Mouse (Mus musculus): Measurements from ENCODE around the gene Degs2. TPM values are rescaled to one million over a fixed set of nuclear protein-coding genes. Genes with fewer than 3 reads are reported as not detected.

Gene Degs2
- total and polyA plus RNA-seq, 3 experiments: 0.50 to 1.00 (median 0.55) TPM

DNA sequence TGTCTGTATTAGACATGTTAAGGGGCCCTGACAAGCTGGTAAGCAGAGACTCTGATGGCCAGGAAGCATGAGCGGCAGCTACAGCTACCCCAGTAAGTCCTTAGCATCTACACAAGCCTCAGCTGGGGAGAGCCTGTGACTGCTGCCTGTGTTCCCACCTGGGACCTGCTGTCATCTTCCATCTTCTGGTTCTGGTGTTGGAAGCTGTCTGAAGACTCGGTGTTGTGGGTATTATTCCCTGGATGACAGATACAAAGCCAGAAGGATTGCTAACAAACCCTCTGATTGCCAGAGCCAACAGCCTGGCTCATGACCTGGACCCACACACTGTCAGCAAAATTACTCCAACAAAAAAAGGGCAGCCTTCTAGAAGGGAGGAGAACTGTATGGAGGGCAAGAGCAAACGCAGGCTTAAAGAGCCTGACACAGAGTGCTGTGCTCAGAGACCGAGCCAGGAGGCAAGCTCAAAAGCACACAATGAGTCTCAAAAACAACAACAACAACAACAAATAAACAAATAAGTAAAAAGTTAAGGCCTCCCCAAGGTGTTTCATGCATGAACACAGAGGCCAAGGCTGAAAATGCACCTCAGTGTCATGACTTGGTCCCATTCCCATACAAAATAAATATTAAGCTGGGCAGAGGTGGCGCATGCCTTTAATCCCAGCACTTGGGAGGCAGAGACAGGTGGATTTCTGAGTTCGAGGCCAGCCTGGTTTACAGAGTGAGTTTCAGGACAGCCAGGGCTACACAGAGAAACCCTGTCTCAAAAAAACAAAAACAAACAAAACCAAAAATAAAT lies 8.1 kb upstream of the Degs2 start:
- Histone ChIP-seq H3K27me3 (ENCODE audit: control insufficient read depth, insufficient read depth, low read length) (no peaks in the 10 kb centered on the region), H3K9ac (ENCODE audit: low read depth, low read length) (no peak overlapping the region), H3K36me3 (ENCODE audit: control insufficient read depth, insufficient read depth, low read length) (no peaks in the 10 kb centered on the region), H3K4me1 (ENCODE audit: control insufficient read depth, insufficient read depth, low read length) (no peaks in the 10 kb centered on the region), H3K4me3 (no peak overlapping the region), H3K27ac (no peak overlapping the region), H3K79me2 (replicated peaks; ENCODE audit: control insufficient read depth, insufficient read depth, low read length) (no peaks in the 10 kb centered on the region)
- 87% methylated on average over 6 of the region's 6 CpGs for WGBS
- DNase-seq: peak in 1 of 2 experiments; percentile 6
- TF ChIP-seq EP300 (IDR thresholded peaks at IDR 0.05; ENCODE audit: insufficient read depth, low read depth, low read length) (no peak), POLR2A (IDR thresholded peaks at IDR 0.05; ENCODE audit: insufficient read depth, low read depth, low read length) (no peak), CTCF (IDR thresholded peaks at IDR 0.05) (no peak)
- intact Hi-C loops (cut with DNase I): no loop called here

DNA sequence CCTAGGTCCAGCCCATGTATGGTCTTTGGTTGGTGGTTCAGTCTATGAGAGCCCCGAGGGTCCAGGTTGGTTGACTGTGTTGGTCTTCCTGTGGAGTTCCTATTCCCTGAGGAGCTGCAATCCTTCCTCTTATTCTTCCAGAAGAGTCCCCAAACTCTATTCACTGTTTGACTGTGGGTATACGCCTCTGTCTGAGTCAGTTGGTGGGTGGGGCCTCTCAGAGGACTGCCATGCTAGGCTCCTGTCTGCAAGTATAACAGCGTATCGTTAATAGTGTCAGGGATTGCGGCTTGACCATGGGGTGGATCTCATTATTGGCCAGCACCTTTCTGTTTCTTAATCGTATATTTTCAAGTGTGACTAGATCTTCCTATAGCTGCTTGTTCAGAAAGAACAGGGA lies 7.3 kb upstream of the Degs2 start:
- WGBS: 82% methylated on average over 6 of the region's 6 CpGs
- Histone ChIP-seq H3K36me3 (ENCODE audit: control insufficient read depth, insufficient read depth, low read length) (no peaks in the 10 kb centered on the region), H3K4me3 (no peak overlapping the region), H3K79me2 (replicated peaks; ENCODE audit: control insufficient read depth, insufficient read depth, low read length) (no peaks in the 10 kb centered on the region), H3K27me3 (ENCODE audit: control insufficient read depth, insufficient read depth, low read length) (no peaks in the 10 kb centered on the region), H3K27ac (no peak overlapping the region), H3K9ac (ENCODE audit: low read depth, low read length) (no peak overlapping the region), H3K4me1 (ENCODE audit: control insufficient read depth, insufficient read depth, low read length) (no peaks in the 10 kb centered on the region)
- intact Hi-C loops (cut with DNase I): no loop called here
- TF ChIP-seq EP300 (IDR thresholded peaks at IDR 0.05; ENCODE audit: insufficient read depth, low read depth, low read length): no peak
- no peak for TF ChIP-seq POLR2A (IDR thresholded peaks at IDR 0.05; ENCODE audit: insufficient read depth, low read depth, low read length)
- no peak for TF ChIP-seq CTCF (IDR thresholded peaks at IDR 0.05)
- DNase-seq: peak in 1 of 2 experiments; percentile 4

- intact Hi-C loops (cut with DNase I): no loop called here
- no peak overlapping the region for H3K9ac ChIP-seq (ENCODE audit: low read depth, low read length)
- H3K4me1 ChIP-seq (ENCODE audit: control insufficient read depth, insufficient read depth, low read length): no peaks in the 10 kb centered on the region
- 44% methylated on average over 7 of the region's 7 CpGs for WGBS
- peak in 1 of 2 experiments; percentile 5 for DNase-seq
- no peak overlapping the region for H3K27ac ChIP-seq
- no peaks in the 10 kb centered on the region for H3K36me3 ChIP-seq (ENCODE audit: control insufficient read depth, insufficient read depth, low read length)
- no peaks in the 10 kb centered on the region for H3K79me2 ChIP-seq (replicated peaks; ENCODE audit: control insufficient read depth, insufficient read depth, low read length)
- TF ChIP-seq EP300 (IDR thresholded peaks at IDR 0.05; ENCODE audit: insufficient read depth, low read depth, low read length): no peak
- TF ChIP-seq CTCF (IDR thresholded peaks at IDR 0.05): peak; percentile 61
- TF ChIP-seq POLR2A (IDR thresholded peaks at IDR 0.05; ENCODE audit: insufficient read depth, low read depth, low read length): no peak
- H3K27me3 ChIP-seq (ENCODE audit: control insufficient read depth, insufficient read depth, low read length): peaks cover 7% of the 10 kb centered on the region
- no peak overlapping the region for H3K4me3 ChIP-seq
Observed at GRCm38 (mm10) chr12:108706129-108706528, 4.0 kb upstream of the Degs2 start.

DNA sequence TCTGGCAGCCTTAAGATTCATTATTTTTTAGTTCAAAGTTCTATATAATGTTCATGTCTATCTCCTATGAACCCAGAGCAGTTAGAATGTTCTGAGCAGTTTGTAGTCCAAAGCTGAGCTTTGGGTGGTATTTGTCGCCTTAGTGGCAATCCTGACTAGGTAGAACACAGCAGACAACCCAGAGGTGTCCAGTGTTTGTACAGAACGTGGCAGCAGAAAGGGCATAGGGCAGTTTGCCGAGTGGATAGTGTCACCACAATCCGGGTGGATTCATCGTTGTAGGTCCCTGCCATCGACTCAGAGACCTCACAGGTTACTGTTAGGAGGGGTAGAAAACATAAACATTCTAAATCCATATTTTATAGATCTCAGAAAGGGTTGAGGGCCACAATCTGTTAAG lies 3.4 kb upstream of the Degs2 start:
- no peak overlapping the region for H3K27ac ChIP-seq
- peak in 1 of 2 experiments; percentile 5 for DNase-seq
- 84% methylated on average over 6 of the region's 6 CpGs for WGBS
- no peak overlapping the region for H3K4me3 ChIP-seq
- H3K9ac ChIP-seq (ENCODE audit: low read depth, low read length): no peak overlapping the region
- H3K27me3 ChIP-seq (ENCODE audit: control insufficient read depth, insufficient read depth, low read length): peaks cover 7% of the 10 kb centered on the region
- TF ChIP-seq CTCF (IDR thresholded peaks at IDR 0.05) (no peak), EP300 (IDR thresholded peaks at IDR 0.05; ENCODE audit: insufficient read depth, low read depth, low read length) (no peak), POLR2A (IDR thresholded peaks at IDR 0.05; ENCODE audit: insufficient read depth, low read depth, low read length) (no peak)
- no peaks in the 10 kb centered on the region for H3K4me1 ChIP-seq (ENCODE audit: control insufficient read depth, insufficient read depth, low read length)
- intact Hi-C loops (cut with DNase I): no loop called here
- no peaks in the 10 kb centered on the region for H3K79me2 ChIP-seq (replicated peaks; ENCODE audit: control insufficient read depth, insufficient read depth, low read length)
- H3K36me3 ChIP-seq (ENCODE audit: control insufficient read depth, insufficient read depth, low read length): no peaks in the 10 kb centered on the region

- H3K9ac ChIP-seq (ENCODE audit: low read depth, low read length): no peak overlapping the region
- H3K27ac ChIP-seq: no peak overlapping the region
- H3K4me3 ChIP-seq: no peak overlapping the region
- WGBS: 62% methylated on average over 2 of the region's 2 CpGs
- H3K27me3 ChIP-seq (ENCODE audit: control insufficient read depth, insufficient read depth, low read length): peaks cover 7% of the 10 kb centered on the region
- H3K79me2 ChIP-seq (replicated peaks; ENCODE audit: control insufficient read depth, insufficient read depth, low read length): no peaks in the 10 kb centered on the region
- intact Hi-C loops (cut with DNase I): loop anchor here (5.0 kb wide), 1 partner anchor 56 kb away; no protein-coding TSS in a partner anchor
- peaks cover 2% of the 10 kb centered on the region; the same call in 1 of the 2 replicates for H3K4me1 ChIP-seq (ENCODE audit: control insufficient read depth, insufficient read depth, low read length)
- no peak for DNase-seq
- TF ChIP-seq POLR2A (IDR thresholded peaks at IDR 0.05; ENCODE audit: insufficient read depth, low read depth, low read length): no peak
- no peak for TF ChIP-seq EP300 (IDR thresholded peaks at IDR 0.05; ENCODE audit: insufficient read depth, low read depth, low read length)
- no peak for TF ChIP-seq CTCF (IDR thresholded peaks at IDR 0.05)
- H3K36me3 ChIP-seq (ENCODE audit: control insufficient read depth, insufficient read depth, low read length): no peaks in the 10 kb centered on the region
Observed at GRCm38 (mm10) chr12:108701221-108701620, 894 bp downstream of the Degs2 start.

DNA sequence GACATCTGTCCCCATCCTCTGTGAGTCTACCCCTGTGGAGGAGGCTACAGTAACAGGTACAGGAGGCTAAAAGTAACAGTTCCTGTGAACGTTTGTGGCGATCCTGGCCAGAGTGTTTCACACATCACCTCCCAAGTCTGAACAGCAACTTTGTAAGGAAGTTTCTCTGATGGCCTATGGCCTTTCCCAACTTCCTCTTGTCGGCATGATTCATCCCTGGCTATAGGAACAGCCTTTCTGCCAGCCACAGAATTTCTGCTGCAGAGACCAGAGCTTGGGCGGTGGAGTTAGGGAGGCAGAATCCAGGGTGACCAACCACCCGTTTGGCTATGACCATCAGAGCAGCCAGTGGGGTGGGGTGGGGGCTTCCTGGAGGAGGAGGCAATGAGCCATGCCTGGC lies 2.1 kb downstream of the Degs2 start:
- Histone ChIP-seq H3K79me2 (replicated peaks; ENCODE audit: control insufficient read depth, insufficient read depth, low read length) (no peaks in the 10 kb centered on the region), H3K27ac (no peak overlapping the region), H3K4me1 (ENCODE audit: control insufficient read depth, insufficient read depth, low read length) (peaks cover 2% of the 10 kb centered on the region; the same call in 1 of the 2 replicates), H3K27me3 (ENCODE audit: control insufficient read depth, insufficient read depth, low read length) (peaks cover 7% of the 10 kb centered on the region), H3K9ac (ENCODE audit: low read depth, low read length) (no peak overlapping the region), H3K4me3 (no peak overlapping the region), H3K36me3 (ENCODE audit: control insufficient read depth, insufficient read depth, low read length) (no peaks in the 10 kb centered on the region)
- TF ChIP-seq EP300 (IDR thresholded peaks at IDR 0.05; ENCODE audit: insufficient read depth, low read depth, low read length) (no peak), POLR2A (IDR thresholded peaks at IDR 0.05; ENCODE audit: insufficient read depth, low read depth, low read length) (no peak), CTCF (IDR thresholded peaks at IDR 0.05) (no peak)
- intact Hi-C loops (cut with DNase I): loop anchor here (5.0 kb wide), 1 partner anchor 57 kb away; no protein-coding TSS in a partner anchor
- 41% methylated on average over 5 of the region's 5 CpGs for WGBS
- no peak for DNase-seq
